Mouse (Mus musculus) 3T3-L1 (cell line): ENCODE measurements at regions not wholly inside any gene's neighbourhood (a gene's known extent, or its start where the extent isn't known, plus 50 kb on each side); places are given as distances from the start of the nearest gene placed in this dataset.

Experiments used
- DNase-seq: peaks from one replicate; pipeline ENCODE4 v3.0.0-alpha.2; 2015; ENCODE audit warnings: low read depth, low spot score

DNA sequence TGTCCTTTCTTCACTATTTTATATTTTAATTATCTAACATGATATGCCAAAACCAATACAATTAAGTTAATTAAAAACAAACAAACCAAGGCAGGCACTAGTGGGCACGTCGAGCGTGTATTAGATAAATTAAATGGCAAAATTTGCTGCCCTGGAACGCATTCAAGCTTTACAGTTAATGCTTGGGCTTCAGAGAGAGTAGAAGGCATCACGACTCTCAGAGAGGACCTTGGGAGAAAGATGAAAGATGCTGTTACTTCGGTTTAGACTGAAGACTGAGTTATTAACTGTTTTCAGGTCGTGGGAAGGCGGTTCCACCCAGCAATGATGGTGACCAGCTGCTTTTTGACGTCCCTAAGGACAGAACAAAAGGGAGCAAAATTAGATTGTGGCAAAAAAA is 71.7 kb upstream of the Boc start:
- no peak for DNase-seq

DNA sequence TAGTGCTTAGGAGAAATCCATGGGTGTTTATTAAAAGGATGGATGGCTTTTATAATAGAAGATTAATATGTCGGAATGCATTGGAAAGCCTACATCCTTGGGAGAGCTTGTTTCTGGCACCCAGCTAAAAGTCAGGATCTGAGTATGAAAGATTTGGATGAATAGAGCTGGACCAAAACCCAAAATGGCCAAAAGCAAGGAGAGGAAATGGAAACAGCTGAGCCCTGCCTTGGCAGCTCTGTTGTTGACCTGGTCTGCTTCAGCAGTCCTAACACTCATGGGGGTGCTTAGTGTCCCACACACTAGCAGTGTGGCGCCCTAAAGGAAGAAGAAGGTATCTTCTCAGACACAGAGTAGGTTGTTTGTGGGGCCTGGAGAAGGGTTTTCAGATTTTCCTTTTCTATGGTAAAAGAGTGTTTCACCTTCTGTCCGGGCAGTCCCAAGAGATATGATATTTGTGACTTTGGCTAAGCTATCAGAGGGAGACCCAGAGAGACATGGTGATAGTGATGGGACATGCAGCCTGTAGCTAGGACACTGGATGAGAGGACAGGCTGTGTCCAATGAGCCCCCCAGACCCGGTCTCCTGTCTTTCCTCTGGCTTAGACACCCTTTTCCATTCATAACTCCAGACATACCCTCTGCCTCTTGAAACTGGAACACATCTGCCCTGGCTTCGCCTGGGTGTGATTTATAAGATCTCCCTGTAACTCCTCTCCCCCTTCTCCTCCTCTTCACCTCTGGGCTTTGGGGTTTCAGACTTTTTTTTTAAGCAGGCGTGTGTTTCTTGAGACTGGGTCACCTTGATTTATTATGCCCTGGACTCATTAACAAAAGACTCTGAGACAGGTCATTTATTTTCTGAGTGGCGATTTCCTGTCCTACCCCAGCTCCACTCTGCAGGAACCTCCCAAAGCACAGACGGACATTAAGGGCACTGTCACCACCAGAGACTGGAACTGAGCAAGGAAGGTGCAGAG is 70.9 kb upstream of the Boc start:
- no peak for DNase-seq

DNA sequence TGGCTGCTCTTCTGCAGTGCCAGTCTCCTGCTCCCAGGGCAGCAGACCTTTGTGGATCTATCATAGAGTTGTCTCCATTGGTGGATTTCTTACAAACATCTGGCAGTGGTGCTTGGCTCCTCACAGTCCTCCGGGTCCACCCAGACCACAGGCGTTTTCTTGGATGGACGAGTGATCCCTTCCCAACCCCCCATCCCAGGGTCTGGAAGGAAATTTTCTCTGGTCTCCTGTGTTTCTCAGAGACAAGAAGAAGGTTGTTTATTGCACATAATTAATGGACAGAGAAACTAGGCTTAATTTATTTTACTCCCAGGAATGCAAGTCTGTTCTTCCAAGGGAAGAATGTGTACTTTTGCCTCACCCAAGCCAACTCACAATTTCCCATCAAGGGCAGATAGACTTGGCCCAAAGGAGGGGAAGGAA is 67.2 kb upstream of the Boc start:
- no peak for DNase-seq

DNA sequence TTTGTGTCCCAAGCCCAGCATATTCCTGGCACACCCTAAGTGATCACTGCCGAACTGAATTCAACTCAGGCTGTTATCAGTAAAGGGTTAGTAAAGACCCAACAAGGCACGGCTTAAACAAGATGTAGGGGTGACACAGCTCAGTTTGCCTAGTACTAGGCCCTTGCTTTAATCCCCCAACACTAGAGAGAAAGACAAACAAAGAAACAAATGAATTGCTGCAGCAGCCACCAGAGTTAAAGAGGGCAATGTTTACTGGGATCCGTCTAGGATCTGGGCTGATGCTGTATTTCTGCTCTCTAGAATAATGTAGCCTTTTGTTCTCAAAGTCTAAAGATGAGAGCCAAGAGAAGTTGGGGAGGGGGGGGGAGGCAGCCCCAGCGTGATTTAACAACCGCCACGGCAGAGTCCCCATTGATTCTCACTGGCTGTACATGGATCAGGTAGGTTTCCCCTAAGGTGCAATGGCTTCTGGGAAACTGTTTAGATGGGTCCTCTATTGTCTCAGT is 66.5 kb upstream of the Boc start:
- no peak for DNase-seq

DNA sequence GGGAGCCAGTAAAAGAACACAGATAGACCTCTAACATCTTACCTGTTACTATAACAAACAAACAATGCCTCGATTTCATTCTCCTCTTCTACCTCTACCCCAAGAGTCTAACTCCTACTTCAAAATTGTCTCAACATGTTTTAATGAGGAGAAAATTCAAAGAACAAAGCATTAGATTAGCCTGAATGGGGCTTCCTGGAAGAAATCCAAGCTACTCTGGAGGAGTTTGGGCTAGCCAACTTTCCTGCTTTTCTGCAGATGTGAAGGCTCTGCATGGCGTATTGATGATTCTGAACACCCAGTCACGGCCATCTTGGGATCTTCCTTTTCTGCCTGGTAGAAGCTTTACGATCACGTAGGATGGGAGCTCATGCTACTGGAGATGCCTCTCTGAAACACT is 62.9 kb upstream of the Boc start:
- no peak for DNase-seq

DNA sequence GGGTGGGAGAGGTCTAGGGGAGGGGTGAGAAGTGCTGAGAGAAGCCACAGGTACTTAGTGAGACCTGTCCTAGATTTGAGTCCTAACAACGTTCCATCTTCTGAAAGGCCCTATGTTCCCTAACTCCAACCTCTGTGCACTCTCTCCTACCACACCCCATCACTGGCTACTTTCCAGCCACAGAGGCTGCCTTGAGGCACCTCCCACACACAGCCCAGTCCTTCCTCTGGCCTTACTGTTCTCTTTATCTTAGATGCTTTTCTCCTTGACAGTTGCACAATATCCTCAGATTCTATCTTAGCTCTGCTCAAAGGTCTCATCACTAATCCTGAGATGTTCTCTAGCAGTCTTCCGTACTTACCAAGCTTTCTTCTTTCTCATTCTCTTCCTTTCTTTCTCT is 61.8 kb upstream of the Boc start:
- DNase-seq: peak; percentile 39

DNA sequence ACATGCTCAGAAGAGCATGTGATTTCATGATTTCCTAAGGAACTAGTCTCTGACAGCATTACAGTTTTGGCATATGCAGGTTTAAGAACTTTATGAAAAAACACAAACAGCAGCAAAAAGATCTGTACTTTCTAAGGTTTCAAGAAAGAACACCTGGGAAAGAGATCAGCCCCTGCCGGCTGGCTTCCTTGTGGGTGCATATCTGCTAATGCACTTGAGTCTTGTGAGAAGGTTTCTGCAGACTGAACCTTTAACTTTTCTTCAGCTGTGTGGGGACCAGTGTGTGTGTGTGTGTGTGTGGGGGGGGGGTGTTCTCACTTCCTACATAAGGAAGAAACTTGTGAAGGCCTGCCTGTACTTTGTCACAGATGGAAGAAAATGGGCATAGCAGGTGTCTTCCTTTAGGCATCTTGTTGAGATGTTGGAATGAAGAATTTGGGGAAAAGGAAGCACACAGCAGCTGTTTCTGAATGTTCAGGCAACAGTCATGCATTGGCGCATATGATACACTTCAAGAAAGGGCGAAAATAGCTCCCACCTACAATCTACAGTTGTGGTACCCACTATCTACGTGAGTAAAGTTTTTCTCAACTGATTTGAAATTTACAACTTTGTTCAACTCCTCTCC is 60.9 kb upstream of the Boc start:
- DNase-seq: no peak

DNA sequence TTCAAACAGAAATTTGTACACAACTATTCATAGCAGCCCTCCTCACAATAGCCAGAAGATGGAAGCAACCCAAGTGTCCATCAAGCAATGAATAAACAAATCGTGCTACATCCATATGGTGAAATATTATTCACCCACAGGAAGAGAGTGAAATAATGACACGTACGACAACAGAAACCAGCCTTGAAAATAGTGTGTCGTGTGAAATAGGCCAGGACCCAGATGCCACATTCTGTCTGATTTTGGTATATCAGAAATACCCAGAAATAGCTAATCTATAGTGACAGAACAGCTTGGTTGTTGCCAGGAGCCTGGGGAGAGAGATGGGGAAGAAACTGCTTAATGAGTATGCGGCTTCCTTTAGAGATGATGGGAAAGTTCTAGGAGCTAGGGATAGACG is 58.3 kb upstream of the Boc start:
- DNase-seq: peak; percentile 42

DNA sequence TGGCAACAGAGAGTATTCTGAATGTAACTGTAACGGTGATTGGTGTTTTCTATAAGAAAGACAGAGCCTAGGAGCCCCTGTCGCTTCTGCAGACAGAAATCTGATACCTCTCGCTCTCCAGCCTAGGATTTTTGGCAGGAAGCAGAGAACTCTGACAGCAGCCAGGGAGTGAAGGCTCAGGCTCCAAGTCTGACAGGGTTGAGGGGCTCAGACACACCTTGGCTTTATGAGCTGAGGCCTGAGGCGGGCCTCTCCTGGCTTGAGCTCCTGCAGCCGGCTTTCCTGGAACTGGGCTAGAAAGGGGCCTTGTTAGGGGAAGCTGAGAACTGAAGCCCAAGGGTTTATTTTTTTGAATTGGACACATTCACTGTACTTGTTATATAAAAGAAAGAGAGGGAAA is 57.7 kb upstream of the Boc start:
- DNase-seq: peak; percentile 75

DNA sequence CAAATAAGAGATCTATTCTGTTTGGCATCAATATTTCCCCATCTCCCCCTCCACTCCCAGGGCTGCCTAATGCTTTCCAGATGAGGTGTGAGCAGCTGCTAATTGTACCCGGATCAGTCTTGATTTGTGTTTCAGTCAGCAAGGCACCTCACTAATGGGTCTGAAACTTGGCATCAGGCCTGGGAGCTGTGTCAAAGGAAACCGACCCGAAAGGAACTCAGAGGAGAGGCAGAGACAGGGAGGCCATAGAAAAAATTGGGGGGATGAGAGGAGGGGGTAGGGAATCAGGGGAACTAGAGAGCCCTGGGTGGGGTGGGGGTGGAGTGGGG is 57.1 kb upstream of the Boc start:
- peak; percentile 67 for DNase-seq

DNA sequence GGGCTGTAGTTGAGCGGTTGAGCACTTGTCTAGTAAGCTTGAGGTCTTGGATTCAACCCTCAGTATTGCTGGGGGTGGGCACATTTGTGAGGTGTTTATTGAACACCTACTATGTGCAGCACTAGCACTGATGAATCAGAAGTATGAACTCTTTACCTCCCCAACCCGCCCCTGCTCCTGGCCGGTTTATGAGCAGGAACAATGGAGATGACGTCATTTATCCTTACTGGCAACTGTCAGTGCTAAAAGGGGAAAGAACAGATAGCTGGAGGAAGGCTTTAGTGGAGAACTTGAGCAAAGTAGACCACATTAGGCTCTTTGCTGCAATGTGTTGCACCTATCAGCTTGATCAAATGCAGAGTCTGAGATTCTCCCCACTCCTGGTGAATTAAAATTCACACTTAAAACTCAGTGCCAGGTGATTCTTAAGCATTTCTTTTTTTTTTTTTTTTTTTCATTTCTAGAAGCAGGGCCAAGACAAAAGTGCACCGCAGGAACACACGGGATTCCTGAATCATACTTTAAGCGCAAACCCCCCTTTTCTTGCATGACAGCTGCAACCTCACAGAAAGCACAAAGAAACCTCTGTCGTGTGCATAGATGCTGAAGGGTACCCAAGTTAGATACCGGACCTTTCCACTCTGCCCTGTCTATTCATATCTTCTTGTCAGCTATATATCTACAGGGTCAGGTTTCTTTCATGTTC is 56.6 kb upstream of the Boc start:
- DNase-seq: peak; percentile 51

DNA sequence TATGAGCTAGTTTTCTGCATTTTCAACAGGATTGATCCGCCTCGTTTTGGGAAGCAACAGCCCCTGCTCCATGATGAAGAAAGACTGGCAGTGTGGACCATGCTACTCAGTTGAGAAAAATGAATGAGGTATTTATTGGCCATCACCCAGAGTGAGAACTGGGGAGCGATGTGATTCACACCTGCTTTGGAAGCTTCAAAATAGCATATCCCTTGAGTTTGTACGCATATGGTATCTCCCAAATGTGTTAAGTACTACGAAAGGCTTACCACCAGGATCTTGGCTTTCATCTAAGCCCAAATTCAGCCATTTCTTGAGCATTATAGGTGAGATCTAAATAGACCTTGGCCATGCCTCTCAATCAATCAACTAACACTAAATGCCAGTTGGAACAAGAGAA is 55.5 kb upstream of the Boc start:
- DNase-seq: no peak

DNA sequence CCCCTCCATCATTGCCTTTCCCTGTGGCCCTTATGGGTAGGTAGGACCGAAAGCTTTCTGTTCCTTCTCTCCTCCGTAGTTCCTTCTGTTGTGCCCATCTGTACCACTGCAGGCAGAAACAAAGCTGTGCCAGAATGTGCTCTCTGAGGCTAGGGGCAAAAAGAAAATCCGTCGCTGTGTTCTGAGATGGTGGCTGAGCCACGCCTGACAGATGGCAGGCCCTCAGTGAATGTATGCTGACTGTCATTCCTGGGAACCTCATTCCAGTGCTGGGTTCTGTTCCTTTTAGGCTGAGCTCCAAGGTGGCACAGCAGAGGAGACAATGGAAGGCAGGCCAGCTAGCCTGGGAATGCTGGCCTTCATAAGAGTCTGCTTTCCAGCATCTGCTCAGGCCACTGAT is 54.0 kb upstream of the Boc start:
- DNase-seq: no peak

DNA sequence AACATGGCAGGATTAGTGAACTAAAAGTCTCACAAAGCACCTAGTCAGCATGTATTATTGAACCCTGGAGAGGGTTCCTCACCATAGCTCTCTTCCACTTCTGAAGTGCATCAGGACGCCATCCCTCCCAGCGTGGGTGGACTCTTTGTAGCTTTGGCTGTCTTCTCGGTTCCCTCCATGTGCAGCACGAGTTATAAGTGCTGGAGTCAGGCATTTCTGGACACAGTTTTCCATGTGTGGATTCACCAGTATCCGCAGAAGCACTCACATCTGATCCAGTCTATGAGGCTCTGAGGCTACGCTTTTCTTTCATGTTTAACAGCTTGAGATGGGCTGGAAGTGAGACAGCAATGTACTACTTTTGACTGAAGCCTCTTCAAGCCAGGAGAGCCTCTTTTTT is 52.8 kb upstream of the Boc start:
- DNase-seq: no peak

DNA sequence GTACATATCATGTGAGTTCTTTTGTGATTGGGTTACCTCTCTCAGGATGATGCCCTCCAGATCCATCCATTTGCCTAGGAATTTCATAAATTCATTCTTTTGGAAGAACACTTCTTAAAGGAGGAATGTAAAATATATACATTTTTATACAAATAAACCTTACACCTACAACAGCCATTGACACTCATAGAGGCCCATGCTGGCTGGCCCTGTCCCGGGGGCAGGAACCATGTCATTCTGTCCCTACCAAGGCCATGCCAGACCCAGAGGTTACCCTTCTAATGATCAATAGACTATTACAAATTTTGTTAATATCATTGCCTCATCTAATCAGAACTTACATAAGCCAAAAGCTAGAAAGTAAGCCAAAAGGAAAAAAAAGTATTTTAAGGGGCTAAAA is 49.9 kb upstream of the Boc start:
- DNase-seq: no peak
